Mouse (Mus musculus) intestine, postnatal 0 days (tissue): ENCODE data around the gene Glb1. TPM values are rescaled to one million over a fixed set of nuclear protein-coding genes. Genes with fewer than 3 reads are reported as not detected.

Experiments
- ATAC-seq: fragments of 200-750 bp; cut with Nextera tagmentation; 2 replicates; pipeline ENCODE4 v1.8.0; 2017; ENCODE audit warnings: mild to moderate bottlenecking, moderate TSS enrichment, moderate library complexity
- H3K27ac ChIP-seq: fragments of 300-500 bp; sonication (generic); 2 replicates; pipeline ENCODE4 v1.5.1; 2014; ENCODE audit warnings: mild to moderate bottlenecking, low read depth, low read length, moderate library complexity
- H3K27me3 ChIP-seq: fragments of 300-500 bp; sonication (generic); replicated peaks from 2 replicates; pipeline ENCODE4 v1.6.1; 2014; ENCODE audit warnings: low read length, mixed read lengths; ENCODE audit not compliant: control insufficient read depth, insufficient read depth
- H3K36me3 ChIP-seq: fragments of 300-500 bp; sonication (generic); 2 replicates; pipeline ENCODE4 v1.6.1; 2014; ENCODE audit warnings: mild to moderate bottlenecking, moderate library complexity; ENCODE audit not compliant: control insufficient read depth, insufficient read depth
- H3K4me1 ChIP-seq: fragments of 300-500 bp; sonication (generic); replicated peaks from 2 replicates; pipeline ENCODE4 v1.6.1; 2014; ENCODE audit warnings: antibody characterized with exemption, low read length, mixed read lengths; ENCODE audit not compliant: control insufficient read depth, insufficient read depth
- H3K4me2 ChIP-seq: fragments of 300-500 bp; sonication (generic); replicated peaks from 2 replicates; pipeline ENCODE4 v1.6.1; 2014; ENCODE audit warnings: low read depth, mild to moderate bottlenecking, moderate library complexity
- H3K4me3 ChIP-seq: fragments of 300-500 bp; sonication (generic); 2 replicates; pipeline ENCODE4 v1.5.1; 2014; ENCODE audit warnings: low read depth, low read length
- H3K9ac ChIP-seq: fragments of 300-500 bp; sonication (generic); 2 replicates; pipeline ENCODE4 v1.6.1; 2014; ENCODE audit warnings: mild to moderate bottlenecking, low read depth, low read length
- H3K9me3 ChIP-seq: fragments of 300-500 bp; sonication (generic); 2 replicates; pipeline ENCODE4 v1.6.1; 2016; ENCODE audit warnings: mixed run types; ENCODE audit not compliant: control insufficient read depth
- CTCF ChIP-seq: sonication (generic); IDR thresholded peaks from 2 replicates; pipeline ENCODE4 v1.5.1; 2016; ENCODE audit warnings: low read depth, mild to moderate bottlenecking, control low read depth, antibody characterized with exemption, moderate library complexity
- WGBS: fragments of 180-500 bp; shearing (Covaris S2); extraction: QIAGEN DNeasy Blood & Tissue Kit; methylation state at CpG from one replicate; pipeline ENCODE4 v1.1.7; 2014; 5-methylcytosine and 5-hydroxymethylcytosine counted together
- polyA plus RNA-seq: library from polyadenylated mRNA; unstranded; fragments of >200 nt; fragmentation: Nextera tagmentation; extraction: Ambion mirVana; gene quantifications from 2 replicates; pipeline ENCODE4 v1.2.1, GENCODE M21; 2015

Gene Glb1
- polyA plus RNA-seq, 1 experiment from 2014 or later, result 491 TPM

- Histone ChIP-seq H3K4me2 (no peak overlapping the region), H3K27me3 (no peaks in the 10 kb centered on the region), H3K9me3 (no peaks in the 10 kb centered on the region), H3K36me3 (peaks cover 71% of the 10 kb centered on the region), H3K4me3 (no peak overlapping the region), H3K9ac (no peak overlapping the region), H3K4me1 (no peaks in the 10 kb centered on the region), H3K27ac (no peak overlapping the region)
- ATAC-seq, result no peak
- WGBS, result 81% methylated on average over 12 of the region's 12 CpGs
- TF ChIP-seq CTCF, result no peak
These were observed 27.4 kb downstream of the Glb1 start for GRCm38 (mm10) chr9:114428103-114428834.

- Histone ChIP-seq H3K4me2 (no peak overlapping the region), H3K9me3 (no peaks in the 10 kb centered on the region), H3K9ac (no peak overlapping the region), H3K27ac (no peak overlapping the region), H3K4me1 (no peaks in the 10 kb centered on the region), H3K27me3 (no peaks in the 10 kb centered on the region), H3K4me3 (no peak overlapping the region), H3K36me3 (peaks cover 61% of the 10 kb centered on the region)
- ATAC-seq, result no peak
- 81% methylated on average over 2 of the region's 2 CpGs for WGBS
- TF ChIP-seq CTCF, result 0 out of 2 replicates have a peak, but pooled peaks have one; percentile 19
These were observed 34.8 kb downstream of the Glb1 start for GRCm38 (mm10) chr9:114435668-114436067.

- Histone ChIP-seq H3K9ac (no peak overlapping the region), H3K27ac (no peak overlapping the region)
- ATAC-seq, result no peak
These were observed 39.7 kb downstream of the Glb1 start for GRCm38 (mm10) chr9:114440548-114440947.

GRCm38 (mm10) chr9:114442225-114442624, 41.3 kb downstream of the Glb1 start:
- H3K4me2 ChIP-seq, result no peak overlapping the region
- H3K27me3 ChIP-seq, result no peaks in the 10 kb centered on the region
- ATAC-seq, result no peak
- no peak overlapping the region for H3K27ac ChIP-seq
- no peaks in the 10 kb centered on the region for H3K4me1 ChIP-seq
- no peak for TF ChIP-seq CTCF
- peaks cover 32% of the 10 kb centered on the region for H3K36me3 ChIP-seq
- H3K4me3 ChIP-seq, result no peak overlapping the region
- WGBS, result 91% methylated on average over 9 of the region's 9 CpGs
- H3K9ac ChIP-seq, result no peak overlapping the region
- no peaks in the 10 kb centered on the region for H3K9me3 ChIP-seq

More at GRCm38 (mm10) chr9:114440548-114440947, 39.7 kb downstream of the Glb1 start:
- Histone ChIP-seq H3K27me3 (no peaks in the 10 kb centered on the region), H3K4me2 (no peak overlapping the region), H3K4me3 (no peak overlapping the region), H3K36me3 (peaks cover 45% of the 10 kb centered on the region), H3K4me1 (no peaks in the 10 kb centered on the region), H3K9me3 (no peaks in the 10 kb centered on the region)
- no peak for TF ChIP-seq CTCF
- WGBS, result 85% methylated on average over 10 of the region's 10 CpGs

- H3K9me3 ChIP-seq, result no peaks in the 10 kb centered on the region
- H3K27me3 ChIP-seq, result no peaks in the 10 kb centered on the region
- no peak overlapping the region for H3K4me2 ChIP-seq
- no peaks in the 10 kb centered on the region for H3K4me1 ChIP-seq
- no peak for TF ChIP-seq CTCF
- H3K4me3 ChIP-seq, result no peak overlapping the region
- ATAC-seq, result no peak
- H3K36me3 ChIP-seq, result peaks cover 26% of the 10 kb centered on the region; the same call in 1 of the 2 replicates
- H3K27ac ChIP-seq, result no peak overlapping the region
- WGBS, result 86% methylated on average over 9 of the region's 9 CpGs
- H3K9ac ChIP-seq, result no peak overlapping the region
These were observed 42.0 kb downstream of the Glb1 start for GRCm38 (mm10) chr9:114442893-114443292.

GRCm38 (mm10) chr9:114443351-114443750, 42.5 kb downstream of the Glb1 start:
- H3K4me2 ChIP-seq, result no peak overlapping the region
- H3K9me3 ChIP-seq, result no peaks in the 10 kb centered on the region
- H3K27ac ChIP-seq, result no peak overlapping the region
- WGBS, result 93% methylated on average over 8 of the region's 8 CpGs
- H3K27me3 ChIP-seq, result no peaks in the 10 kb centered on the region
- peaks cover 24% of the 10 kb centered on the region; the same call in 1 of the 2 replicates for H3K36me3 ChIP-seq
- TF ChIP-seq CTCF, result no peak
- ATAC-seq, result no peak
- no peak overlapping the region for H3K4me3 ChIP-seq
- H3K9ac ChIP-seq, result no peak overlapping the region
- no peaks in the 10 kb centered on the region for H3K4me1 ChIP-seq
